Mouse (Mus musculus): ENCODE data around the gene Adk. TPM values are rescaled to one million over a fixed set of nuclear protein-coding genes. Genes with fewer than 3 reads are reported as not detected.
A peak's percentile ranks its signal among the peaks of the same experiment; 100 is the strongest.

Gene Adk
- polyA plus RNA-seq, 1 experiment, result 18.6 TPM

GRCm38 (mm10) chr14:21223456-21223855, 171.1 kb downstream of the Adk start:
- no peak for TF ChIP-seq POLR2A (IDR thresholded peaks at IDR 0.05; ENCODE audit: borderline replicate concordance, extremely low read depth, insufficient read depth, insufficient read length, poor library complexity, severe bottlenecking)
- TF ChIP-seq CTCF (IDR thresholded peaks at IDR 0.05; ENCODE audit: borderline replicate concordance, extremely low read depth, insufficient read depth, insufficient read length), result no peak
- DNase-seq (ENCODE audit: low read depth), result no peak

GRCm38 (mm10) chr14:21223971-21224635, 171.7 kb downstream of the Adk start:
- TF ChIP-seq CTCF (IDR thresholded peaks at IDR 0.05; ENCODE audit: borderline replicate concordance, extremely low read depth, insufficient read depth, insufficient read length), result no peak
- TF ChIP-seq POLR2A (IDR thresholded peaks at IDR 0.05; ENCODE audit: borderline replicate concordance, extremely low read depth, insufficient read depth, insufficient read length, poor library complexity, severe bottlenecking), result no peak
- DNase-seq (ENCODE audit: low read depth), result no peak

GRCm38 (mm10) chr14:21237051-21237450, 184.7 kb downstream of the Adk start:
- TF ChIP-seq CTCF (IDR thresholded peaks at IDR 0.05; ENCODE audit: borderline replicate concordance, extremely low read depth, insufficient read depth, insufficient read length) (no peak), POLR2A (IDR thresholded peaks at IDR 0.05; ENCODE audit: borderline replicate concordance, extremely low read depth, insufficient read depth, insufficient read length, poor library complexity, severe bottlenecking) (no peak)
- DNase-seq (ENCODE audit: low read depth), result no peak

GRCm38 (mm10) chr14:21241105-21241504, 188.7 kb downstream of the Adk start:
- DNase-seq (ENCODE audit: low read depth), result no peak
- no peak for TF ChIP-seq CTCF (IDR thresholded peaks at IDR 0.05; ENCODE audit: borderline replicate concordance, extremely low read depth, insufficient read depth, insufficient read length)
- TF ChIP-seq POLR2A (IDR thresholded peaks at IDR 0.05; ENCODE audit: borderline replicate concordance, extremely low read depth, insufficient read depth, insufficient read length, poor library complexity, severe bottlenecking), result no peak

GRCm38 (mm10) chr14:21251386-21251785, 199.0 kb downstream of the Adk start:
- TF ChIP-seq POLR2A (IDR thresholded peaks at IDR 0.05; ENCODE audit: borderline replicate concordance, extremely low read depth, insufficient read depth, insufficient read length, poor library complexity, severe bottlenecking), result no peak
- TF ChIP-seq CTCF (IDR thresholded peaks at IDR 0.05; ENCODE audit: borderline replicate concordance, extremely low read depth, insufficient read depth, insufficient read length), result no peak
- DNase-seq (ENCODE audit: low read depth), result peak; percentile 76

GRCm38 (mm10) chr14:21252326-21252886, 200.0 kb downstream of the Adk start:
- peak; percentile 99 for DNase-seq (ENCODE audit: low read depth)
- TF ChIP-seq CTCF (IDR thresholded peaks at IDR 0.05; ENCODE audit: borderline replicate concordance, extremely low read depth, insufficient read depth, insufficient read length) (no peak), POLR2A (IDR thresholded peaks at IDR 0.05; ENCODE audit: borderline replicate concordance, extremely low read depth, insufficient read depth, insufficient read length, poor library complexity, severe bottlenecking) (no peak)

- peak; percentile 98 for DNase-seq (ENCODE audit: low read depth)
- TF ChIP-seq CTCF (IDR thresholded peaks at IDR 0.05; ENCODE audit: borderline replicate concordance, extremely low read depth, insufficient read depth, insufficient read length) (no peak), POLR2A (IDR thresholded peaks at IDR 0.05; ENCODE audit: borderline replicate concordance, extremely low read depth, insufficient read depth, insufficient read length, poor library complexity, severe bottlenecking) (no peak)
Measured at GRCm38 (mm10) chr14:21253321-21253992, 201.1 kb downstream of the Adk start.

- TF ChIP-seq CTCF (IDR thresholded peaks at IDR 0.05; ENCODE audit: borderline replicate concordance, extremely low read depth, insufficient read depth, insufficient read length), result no peak
- TF ChIP-seq POLR2A (IDR thresholded peaks at IDR 0.05; ENCODE audit: borderline replicate concordance, extremely low read depth, insufficient read depth, insufficient read length, poor library complexity, severe bottlenecking), result no peak
- peak; percentile 81 for DNase-seq (ENCODE audit: low read depth)
Measured at GRCm38 (mm10) chr14:21253993-21254339, 201.6 kb downstream of the Adk start.

- no peak for TF ChIP-seq CTCF (IDR thresholded peaks at IDR 0.05; ENCODE audit: borderline replicate concordance, extremely low read depth, insufficient read depth, insufficient read length)
- no peak for TF ChIP-seq POLR2A (IDR thresholded peaks at IDR 0.05; ENCODE audit: borderline replicate concordance, extremely low read depth, insufficient read depth, insufficient read length, poor library complexity, severe bottlenecking)
- DNase-seq (ENCODE audit: low read depth), result no peak
Measured at GRCm38 (mm10) chr14:21268229-21268628, 215.9 kb downstream of the Adk start.

- no peak for DNase-seq (ENCODE audit: low read depth)
- TF ChIP-seq CTCF (IDR thresholded peaks at IDR 0.05; ENCODE audit: borderline replicate concordance, extremely low read depth, insufficient read depth, insufficient read length) (no peak), POLR2A (IDR thresholded peaks at IDR 0.05; ENCODE audit: borderline replicate concordance, extremely low read depth, insufficient read depth, insufficient read length, poor library complexity, severe bottlenecking) (no peak)
Measured at GRCm38 (mm10) chr14:21271472-21271871, 219.1 kb downstream of the Adk start.

- DNase-seq (ENCODE audit: low read depth), result no peak
- TF ChIP-seq CTCF (IDR thresholded peaks at IDR 0.05; ENCODE audit: borderline replicate concordance, extremely low read depth, insufficient read depth, insufficient read length) (no peak), POLR2A (IDR thresholded peaks at IDR 0.05; ENCODE audit: borderline replicate concordance, extremely low read depth, insufficient read depth, insufficient read length, poor library complexity, severe bottlenecking) (no peak)
Measured at GRCm38 (mm10) chr14:21275786-21276185, 223.4 kb downstream of the Adk start.
